Mouse (Mus musculus) midbrain, embryonic 16.5 days (tissue): ENCODE results near the gene Rhbdl2. TPM values are rescaled to one million over a fixed set of nuclear protein-coding genes. Genes with fewer than 3 reads are reported as not detected.

Source experiments
- ATAC-seq: fragments of 200-750 bp; cut with Nextera tagmentation; 2 replicates; pipeline ENCODE4 v1.8.0; 2017; ENCODE audit warnings: moderate TSS enrichment
- H3K27ac ChIP-seq: fragments of 300-500 bp; sonication (generic); 2 replicates; pipeline ENCODE4 v1.5.1; 2014; ENCODE audit warnings: mild to moderate bottlenecking, low read length, mixed read lengths
- H3K27me3 ChIP-seq: fragments of 300-500 bp; sonication (generic); 2 replicates; pipeline ENCODE4 v1.6.1; 2014; ENCODE audit warnings: low read depth, low read length, mixed read lengths; ENCODE audit not compliant: control insufficient read depth, insufficient read depth
- H3K36me3 ChIP-seq: fragments of 300-500 bp; sonication (generic); 2 replicates; pipeline ENCODE4 v1.6.1; 2014; ENCODE audit warnings: mild to moderate bottlenecking, low read length, moderate library complexity, mixed read lengths; ENCODE audit not compliant: control insufficient read depth, insufficient read depth
- H3K4me1 ChIP-seq: fragments of 300-500 bp; sonication (generic); 2 replicates; pipeline ENCODE4 v1.6.1; 2014; ENCODE audit warnings: mild to moderate bottlenecking, low read length, mixed read lengths; ENCODE audit not compliant: control insufficient read depth, insufficient read depth
- H3K4me2 ChIP-seq: fragments of 300-500 bp; sonication (generic); 2 replicates; pipeline ENCODE4 v1.6.1; 2014; ENCODE audit warnings: mild to moderate bottlenecking, low read length, mixed read lengths
- H3K4me3 ChIP-seq: fragments of 300-500 bp; sonication (generic); 2 replicates; pipeline ENCODE4 v1.5.1; 2014; ENCODE audit warnings: low read depth, mild to moderate bottlenecking, low read length, moderate library complexity, mixed read lengths
- H3K9ac ChIP-seq: fragments of 300-500 bp; sonication (generic); 2 replicates; pipeline ENCODE4 v1.6.1; 2014; ENCODE audit warnings: low read depth, low read length, mixed read lengths
- H3K9me3 ChIP-seq: fragments of 300-500 bp; sonication (generic); replicated peaks from 2 replicates; pipeline ENCODE4 v1.6.1; 2014; ENCODE audit warnings: mild to moderate bottlenecking, low read length, mixed read lengths; ENCODE audit not compliant: control insufficient read depth, poor library complexity, severe bottlenecking
- WGBS: fragments of 180-500 bp; shearing (Covaris S2); extraction: QIAGEN DNeasy Blood & Tissue Kit; methylation state at CpG from one replicate; pipeline ENCODE4 v1.1.7; 2014; 5-methylcytosine and 5-hydroxymethylcytosine counted together
- polyA plus RNA-seq: library from polyadenylated mRNA; unstranded; fragments of >200 nt; fragmentation: Nextera tagmentation; extraction: Ambion mirVana; gene quantifications from 2 replicates; pipeline ENCODE4 v1.2.1, GENCODE M21; 2015

Gene Rhbdl2
- polyA plus RNA-seq = 1.4 and 1.7 TPM in 2 replicates

DNA sequence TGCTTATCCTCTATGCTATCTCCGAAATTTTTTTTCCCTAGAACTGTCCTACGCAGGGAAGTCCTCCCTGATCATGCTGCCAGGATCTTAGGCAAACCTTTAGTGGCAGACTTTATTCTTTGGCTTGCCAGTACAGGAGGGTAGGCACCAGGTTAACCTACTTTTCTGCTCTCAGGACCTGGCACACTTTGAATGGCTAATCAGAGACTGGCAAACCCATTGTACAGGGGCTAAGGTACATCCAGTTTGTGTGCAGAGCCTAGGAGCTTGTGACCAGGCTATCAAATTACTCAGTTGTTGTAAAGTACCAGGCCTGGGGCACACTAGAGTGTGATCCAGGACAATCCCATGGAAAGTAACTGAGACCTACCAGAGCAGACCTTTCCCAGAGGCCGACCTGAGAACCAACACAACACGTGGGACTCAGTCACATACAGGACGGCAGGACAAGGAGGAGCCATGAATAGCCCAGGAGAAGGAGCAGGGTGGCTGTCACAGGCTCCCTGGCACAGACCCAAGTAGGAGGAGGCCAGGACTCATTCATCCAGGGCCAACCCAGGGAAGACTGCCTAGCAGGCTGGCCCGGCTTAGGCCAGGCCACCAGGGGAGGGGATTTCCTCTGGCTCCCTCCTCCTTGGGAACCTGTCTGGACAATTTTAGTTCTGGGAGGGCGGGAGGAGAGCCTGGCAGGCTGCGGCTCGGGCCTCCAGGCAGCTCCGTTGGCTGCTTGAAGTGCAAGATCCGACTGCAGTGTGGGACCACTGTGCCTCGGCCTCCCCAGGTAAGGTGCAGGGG is at the start of gene Rhbdl2:
Gene Rhbdl2 (plus strand): TSS at position 684 of the 795 bp plus-strand sequence.
- Histone ChIP-seq H3K36me3 (no peaks in the 10 kb centered on the region), H3K4me2 (peak within 1 kb of the TSS; percentile 9; the same call in 1 of the 2 replicates), H3K27me3 (no peaks in the 10 kb centered on the region), H3K9me3 (no peaks in the 10 kb centered on the region), H3K4me1 (no peaks in the 10 kb centered on the region), H3K27ac (no peak within 1 kb of the TSS), H3K4me3 (no peak within 1 kb of the TSS; the same call in 1 of the 2 replicates), H3K9ac (0 out of 2 replicates have a peak within 1 kb of the TSS, but pooled peaks have one; percentile 10)
- ATAC-seq = peak; percentile 70
- 24% methylated on average over 12 of the region's 12 CpGs for WGBS

- Histone ChIP-seq H3K27ac (no peak overlapping the region), H3K4me3 (no peak overlapping the region), H3K9me3 (no peaks in the 10 kb centered on the region), H3K36me3 (peaks cover 20% of the 10 kb centered on the region), H3K4me2 (no peak overlapping the region), H3K4me1 (no peaks in the 10 kb centered on the region), H3K9ac (no peak overlapping the region), H3K27me3 (no peaks in the 10 kb centered on the region)
- 96% methylated on average over 4 of the region's 4 CpGs for WGBS
- no peak for ATAC-seq
Observed at GRCm38 (mm10) chr4:123738708-123739107, 49.0 kb upstream of the Rhbdl2 start.

GRCm38 (mm10) chr4:123742891-123743290 is 44.8 kb upstream of the Rhbdl2 start:
- Histone ChIP-seq H3K27ac (no peak overlapping the region), H3K4me1 (peaks cover 15% of the 10 kb centered on the region), H3K4me2 (no peak overlapping the region), H3K9ac (no peak overlapping the region), H3K9me3 (no peaks in the 10 kb centered on the region), H3K4me3 (no peak overlapping the region), H3K36me3 (peaks cover 8% of the 10 kb centered on the region), H3K27me3 (no peaks in the 10 kb centered on the region)
- no peak for ATAC-seq
- 75% methylated on average over 1 of the region's 1 CpGs for WGBS

- Histone ChIP-seq H3K27ac (no peak overlapping the region), H3K4me2 (no peak overlapping the region), H3K9ac (no peak overlapping the region), H3K36me3 (no peaks in the 10 kb centered on the region), H3K27me3 (no peaks in the 10 kb centered on the region), H3K4me3 (no peak overlapping the region), H3K9me3 (no peaks in the 10 kb centered on the region), H3K4me1 (peaks cover 27% of the 10 kb centered on the region)
- no peak for ATAC-seq
- 95% methylated on average over 4 of the region's 4 CpGs for WGBS
Observed at GRCm38 (mm10) chr4:123745221-123745775, 42.4 kb upstream of the Rhbdl2 start.

- Histone ChIP-seq H3K36me3 (no peaks in the 10 kb centered on the region), H3K4me3 (peak overlapping the region; percentile 99), H3K9ac (peak overlapping the region; percentile 93), H3K9me3 (no peaks in the 10 kb centered on the region), H3K4me2 (peak overlapping the region; percentile 75), H3K27ac (peak overlapping the region; percentile 90; the same call in 1 of the 2 replicates), H3K27me3 (peaks cover 2% of the 10 kb centered on the region; the same call in 1 of the 2 replicates), H3K4me1 (peaks cover 27% of the 10 kb centered on the region)
- no peak for ATAC-seq
- WGBS = 8% methylated on average over 10 of the region's 10 CpGs
Observed at GRCm38 (mm10) chr4:123748726-123749415, 38.8 kb upstream of the Rhbdl2 start.

DNA sequence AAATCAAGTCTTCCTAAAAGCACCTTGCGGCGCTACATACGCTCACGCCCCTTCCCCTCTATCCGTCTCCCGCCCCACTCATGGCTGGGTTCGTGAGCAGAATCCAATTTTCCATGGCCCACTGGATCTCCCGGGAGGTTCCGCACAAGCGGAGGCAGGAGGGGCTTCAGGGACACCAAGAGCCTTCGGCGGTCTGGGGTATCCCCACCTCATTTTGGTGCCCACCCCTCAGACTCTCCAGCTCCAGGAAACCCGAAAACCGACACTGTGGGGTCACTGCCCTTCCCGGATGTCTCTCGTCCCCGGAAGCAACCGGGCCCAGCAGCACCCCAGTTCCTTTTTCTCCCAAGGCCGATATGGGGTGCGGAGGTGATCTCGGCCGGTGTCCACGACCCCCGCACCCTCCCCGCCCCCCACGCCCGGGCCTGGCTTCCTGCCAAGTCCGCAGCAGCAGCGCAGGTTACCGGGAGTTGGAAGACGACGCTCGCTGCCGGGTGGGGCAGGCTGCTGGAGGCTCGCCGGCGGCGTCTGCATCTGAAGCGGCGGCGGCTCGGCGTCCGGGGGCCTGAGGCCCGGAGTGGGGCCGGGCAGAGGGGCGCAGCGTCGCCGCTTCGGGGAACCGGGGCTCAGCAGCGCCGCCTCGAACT is 38.1 kb upstream of the Rhbdl2 start:
- Histone ChIP-seq H3K4me2 (peak overlapping the region; percentile 75), H3K4me3 (peak overlapping the region; percentile 99), H3K9me3 (no peaks in the 10 kb centered on the region), H3K36me3 (no peaks in the 10 kb centered on the region), H3K27me3 (peaks cover 2% of the 10 kb centered on the region; the same call in 1 of the 2 replicates), H3K4me1 (peaks cover 24% of the 10 kb centered on the region), H3K9ac (peak overlapping the region; percentile 93), H3K27ac (peak overlapping the region; percentile 90)
- WGBS = under 1% methylated on average over 50 of the region's 55 CpGs
- ATAC-seq = peak; percentile 85

GRCm38 (mm10) chr4:123750152-123750651 is 37.5 kb upstream of the Rhbdl2 start, which contains the start of gene Akirin1:
TSS of gene Akirin1 (minus strand) at chr4:123750345.
- peak within 1 kb of the TSS; percentile 99 for H3K4me3 ChIP-seq
- H3K9ac ChIP-seq = peak within 1 kb of the TSS; percentile 93
- peaks cover 2% of the 10 kb centered on the region; the same call in 1 of the 2 replicates for H3K27me3 ChIP-seq
- H3K4me1 ChIP-seq = peaks cover 24% of the 10 kb centered on the region
- H3K27ac ChIP-seq = peak within 1 kb of the TSS; percentile 90
- H3K36me3 ChIP-seq = no peaks in the 10 kb centered on the region
- H3K4me2 ChIP-seq = peak within 1 kb of the TSS; percentile 75
- WGBS = 1% methylated on average over 35 of the region's 46 CpGs
- peak; percentile 98 for ATAC-seq
- H3K9me3 ChIP-seq = no peaks in the 10 kb centered on the region

DNA sequence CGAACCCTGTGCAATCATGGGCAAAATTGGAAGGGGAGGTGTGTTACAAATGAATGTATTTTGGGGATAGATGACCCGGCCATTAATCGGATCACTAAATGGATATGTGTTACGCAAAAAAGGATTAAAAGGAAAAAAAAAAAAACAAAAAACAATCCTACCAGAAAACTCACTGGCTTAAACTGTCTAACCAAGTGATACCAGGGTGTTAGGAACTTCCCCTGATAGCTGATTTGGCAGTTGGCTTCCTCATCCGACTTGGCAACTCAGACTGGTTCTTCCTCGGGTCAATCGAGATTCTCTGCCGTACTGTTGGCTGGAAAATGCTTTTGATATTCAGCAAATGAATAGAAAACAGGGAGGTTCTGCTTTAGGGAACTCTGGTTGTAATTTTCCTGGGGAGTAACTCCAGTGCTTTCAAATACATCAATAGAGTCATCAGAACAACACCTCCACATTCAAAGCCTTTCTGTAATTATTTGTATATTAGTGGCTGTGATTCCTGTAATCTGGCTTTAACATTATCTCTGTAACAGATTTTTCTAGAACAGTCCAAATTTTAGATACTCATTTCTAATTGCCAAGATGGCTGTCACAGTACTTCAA is 36.9 kb upstream of the Rhbdl2 start:
- H3K9me3 ChIP-seq = no peaks in the 10 kb centered on the region
- peak overlapping the region; percentile 67 for H3K4me2 ChIP-seq
- peaks cover 24% of the 10 kb centered on the region for H3K4me1 ChIP-seq
- ATAC-seq = no peak
- peaks cover 2% of the 10 kb centered on the region; the same call in 1 of the 2 replicates for H3K27me3 ChIP-seq
- H3K4me3 ChIP-seq = peak overlapping the region; percentile 99
- WGBS = under 1% methylated on average over 8 of the region's 8 CpGs
- H3K36me3 ChIP-seq = no peaks in the 10 kb centered on the region
- peak overlapping the region; percentile 65 for H3K9ac ChIP-seq
- H3K27ac ChIP-seq = peak overlapping the region; percentile 90
